Mouse (Mus musculus) naive thymus-derived CD4-positive, alpha-beta T cell, adult 2 months (primary cell): ENCODE measurements around the gene Carns1.

ENCODE experiments used
- DNase-seq: peaks from one replicate; pipeline ENCODE4 v3.0.0-alpha.2; 2011; ENCODE audit warnings: low read depth

Gene Carns1

GRCm38 (mm10) chr19:4175368-4175947 lies at the start of gene Carns1:
TSS of gene Carns1 (minus strand) at chr19:4175479.
- DNase-seq = no peak

- DNase-seq = peak; percentile 41
Measured at GRCm38 (mm10) chr19:4222165-4222564, 46.9 kb upstream of the Carns1 start.

GRCm38 (mm10) chr19:4220957-4221743 lies 45.9 kb upstream of the Carns1 start:
- DNase-seq = peak; percentile 63

GRCm38 (mm10) chr19:4220416-4220815 lies 45.1 kb upstream of the Carns1 start:
- DNase-seq = no peak

GRCm38 (mm10) chr19:4219943-4220342 lies 44.7 kb upstream of the Carns1 start:
- DNase-seq = no peak

- peak; percentile 70 for DNase-seq
Measured at GRCm38 (mm10) chr19:4218784-4219183, 43.5 kb upstream of the Carns1 start.

- peak; percentile 22 for DNase-seq
Measured at GRCm38 (mm10) chr19:4218293-4218692, 43.0 kb upstream of the Carns1 start.

- DNase-seq = no peak
Measured at GRCm38 (mm10) chr19:4217855-4218254, 42.6 kb upstream of the Carns1 start.

- DNase-seq = no peak
Measured at GRCm38 (mm10) chr19:4217140-4217539, 41.9 kb upstream of the Carns1 start.

- DNase-seq = peak; percentile 22
Measured at GRCm38 (mm10) chr19:4216041-4216685, 40.9 kb upstream of the Carns1 start.

GRCm38 (mm10) chr19:4215451-4215840 lies 40.2 kb upstream of the Carns1 start:
- peak; percentile 35 for DNase-seq

GRCm38 (mm10) chr19:4214771-4215450 lies 39.6 kb upstream of the Carns1 start:
- DNase-seq = peak; percentile 46

- peak; percentile 90 for DNase-seq
Measured at GRCm38 (mm10) chr19:4214071-4214770, 38.9 kb upstream of the Carns1 start, which contains the start of the genes Clcf1 and AC109138.7. TSS of gene Clcf1 (plus strand) at chr19:4214238. TSS of gene AC109138.7 (plus strand) at chr19:4214357.

- DNase-seq = no peak
Measured at GRCm38 (mm10) chr19:4213524-4213974, 38.3 kb upstream of the Carns1 start.

GRCm38 (mm10) chr19:4211891-4212588 lies 36.8 kb upstream of the Carns1 start:
- DNase-seq = no peak

GRCm38 (mm10) chr19:4208563-4208962 lies 33.3 kb upstream of the Carns1 start:
- no peak for DNase-seq

- peak; percentile 79 for DNase-seq
Measured at GRCm38 (mm10) chr19:4206971-4207370, 31.7 kb upstream of the Carns1 start.

- DNase-seq = peak; percentile 63
Measured at GRCm38 (mm10) chr19:4204889-4205288, 29.6 kb upstream of the Carns1 start.

- peak; percentile 76 for DNase-seq
Measured at GRCm38 (mm10) chr19:4203604-4204326, 28.5 kb upstream of the Carns1 start.

- DNase-seq = peak; percentile 71
Measured at GRCm38 (mm10) chr19:4203148-4203547, 27.9 kb upstream of the Carns1 start.
